Mouse (Mus musculus): ENCODE measurements at regions not wholly inside any gene's neighbourhood (a gene's known extent, or its start where the extent isn't known, plus 50 kb on each side); places are given as distances from the start of the nearest gene placed in this dataset.

GRCm38 (mm10) chr7:68686396-68687139 is 62.5 kb downstream of the Arrdc4 start:
- DNase-seq (ENCODE audit: low spot score), result no peak

- DNase-seq (ENCODE audit: low spot score), result no peak
Measured at GRCm38 (mm10) chr7:68682929-68683643, 66.0 kb downstream of the Arrdc4 start.

GRCm38 (mm10) chr7:68682318-68682728 is 66.7 kb downstream of the Arrdc4 start:
- DNase-seq (ENCODE audit: low spot score), result no peak

GRCm38 (mm10) chr7:68679770-68680169 is 69.3 kb downstream of the Arrdc4 start:
- no peak for DNase-seq (ENCODE audit: low spot score)

- no peak for DNase-seq (ENCODE audit: low spot score)
Measured at GRCm38 (mm10) chr7:68667790-68668732, 81.0 kb downstream of the Arrdc4 start.

GRCm38 (mm10) chr7:68667215-68667614 is 81.8 kb downstream of the Arrdc4 start:
- DNase-seq (ENCODE audit: low spot score), result no peak

- no peak for DNase-seq (ENCODE audit: low spot score)
Measured at GRCm38 (mm10) chr7:68656354-68656753, 92.7 kb downstream of the Arrdc4 start.

GRCm38 (mm10) chr7:68653534-68653933 is 95.5 kb downstream of the Arrdc4 start:
- DNase-seq (ENCODE audit: low spot score), result no peak

- no peak for DNase-seq (ENCODE audit: low spot score)
Measured at GRCm38 (mm10) chr7:68651418-68651817, 97.6 kb downstream of the Arrdc4 start.

- no peak for DNase-seq (ENCODE audit: low spot score)
Measured at GRCm38 (mm10) chr7:68637556-68638215, 111.4 kb downstream of the Arrdc4 start.

- no peak for DNase-seq (ENCODE audit: low spot score)
Measured at GRCm38 (mm10) chr7:68621080-68621479, 128.0 kb downstream of the Arrdc4 start.

GRCm38 (mm10) chr7:68610499-68610898 is 138.5 kb downstream of the Arrdc4 start:
- no peak for DNase-seq (ENCODE audit: low spot score)

GRCm38 (mm10) chr7:68607170-68607569 is 141.9 kb downstream of the Arrdc4 start:
- no peak for DNase-seq (ENCODE audit: low spot score)

GRCm38 (mm10) chr7:68606278-68606677 is 142.8 kb downstream of the Arrdc4 start:
- DNase-seq (ENCODE audit: low spot score), result no peak

- DNase-seq (ENCODE audit: low spot score), result no peak
Measured at GRCm38 (mm10) chr7:68603711-68604110, 145.3 kb downstream of the Arrdc4 start.

GRCm38 (mm10) chr7:68602003-68602402 is 147.0 kb downstream of the Arrdc4 start:
- DNase-seq (ENCODE audit: low spot score), result no peak

GRCm38 (mm10) chr7:68594017-68594386 is 155.0 kb downstream of the Arrdc4 start:
- no peak for DNase-seq (ENCODE audit: low spot score)

- no peak for DNase-seq (ENCODE audit: low spot score)
Measured at GRCm38 (mm10) chr7:68593344-68594016, 155.6 kb downstream of the Arrdc4 start.

- DNase-seq (ENCODE audit: low spot score), result no peak
Measured at GRCm38 (mm10) chr7:68582540-68583325, 166.3 kb downstream of the Arrdc4 start.

- no peak for DNase-seq (ENCODE audit: low spot score)
Measured at GRCm38 (mm10) chr7:68580650-68581049, 168.4 kb downstream of the Arrdc4 start.
